Mouse (Mus musculus): Measurements from ENCODE around the gene Ttc28. TPM values are rescaled to one million over a fixed set of nuclear protein-coding genes. Genes with fewer than 3 reads are reported as not detected.

Ttc28 gene
- total RNA-seq, 2 experiments from 2014 or later = 26.7 to 29.3 TPM

GRCm38 (mm10) chr5:111120705-111121420, 241.3 kb downstream of the Ttc28 start:
- intact Hi-C loops (cut with DNase I) = no loop called here
- no peak for DNase-seq

GRCm38 (mm10) chr5:111122332-111123049, 242.9 kb downstream of the Ttc28 start:
- intact Hi-C loops (cut with DNase I) = no loop called here
- no peak for DNase-seq

GRCm38 (mm10) chr5:111123050-111123746, 243.6 kb downstream of the Ttc28 start:
- DNase-seq = no peak
- intact Hi-C loops (cut with DNase I) = no loop called here

GRCm38 (mm10) chr5:111124620-111125200, 245.1 kb downstream of the Ttc28 start:
- no peak for DNase-seq
- intact Hi-C loops (cut with DNase I) = no loop called here

GRCm38 (mm10) chr5:111125746-111126145, 246.1 kb downstream of the Ttc28 start:
- no peak for DNase-seq
- intact Hi-C loops (cut with DNase I) = no loop called here

DNA sequence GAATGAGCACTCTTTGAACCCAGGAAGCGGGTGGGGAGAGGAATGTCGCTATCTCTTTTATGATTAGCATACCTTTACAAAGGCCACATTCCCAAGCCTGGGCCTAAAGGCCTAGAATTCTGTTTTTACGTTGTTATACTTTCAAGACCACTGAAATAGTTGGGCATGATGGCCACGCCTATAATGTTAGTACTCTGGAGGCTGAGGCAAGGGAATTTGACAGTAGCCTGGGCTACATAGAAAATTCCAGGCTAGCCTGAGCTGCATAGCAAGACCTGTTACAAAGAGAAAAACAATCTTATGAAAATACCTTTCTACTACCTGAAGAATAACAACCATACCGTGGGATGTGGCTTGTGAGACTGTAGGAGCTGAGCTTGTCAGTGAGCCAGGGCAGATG, 248.2 kb downstream of the Ttc28 start:
- no peak for DNase-seq
- intact Hi-C loops (cut with DNase I) = no loop called here

DNA sequence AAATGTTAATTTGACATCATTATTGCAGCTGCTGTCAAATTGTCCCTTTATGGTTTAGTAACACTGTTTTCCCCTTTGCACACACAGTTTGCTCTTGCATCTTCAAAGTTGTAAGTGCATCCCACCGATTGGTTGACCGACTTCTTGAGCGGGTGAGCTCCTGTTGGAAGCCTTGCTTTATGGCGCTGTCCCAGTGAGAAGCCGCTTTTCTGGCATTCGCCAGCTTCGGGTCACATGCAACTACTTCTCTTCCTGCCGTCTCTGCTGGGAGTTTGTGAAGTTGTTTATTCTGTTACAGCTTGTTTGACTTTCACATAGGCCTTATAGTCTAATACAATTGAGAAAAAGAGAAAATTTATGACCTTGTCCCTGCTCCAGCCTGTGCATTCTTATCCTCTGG, 250.5 kb downstream of the Ttc28 start:
- intact Hi-C loops (cut with DNase I) = no loop called here
- no peak for DNase-seq

GRCm38 (mm10) chr5:111131561-111131960, 252.0 kb downstream of the Ttc28 start:
- intact Hi-C loops (cut with DNase I) = no loop called here
- DNase-seq = no peak

DNA sequence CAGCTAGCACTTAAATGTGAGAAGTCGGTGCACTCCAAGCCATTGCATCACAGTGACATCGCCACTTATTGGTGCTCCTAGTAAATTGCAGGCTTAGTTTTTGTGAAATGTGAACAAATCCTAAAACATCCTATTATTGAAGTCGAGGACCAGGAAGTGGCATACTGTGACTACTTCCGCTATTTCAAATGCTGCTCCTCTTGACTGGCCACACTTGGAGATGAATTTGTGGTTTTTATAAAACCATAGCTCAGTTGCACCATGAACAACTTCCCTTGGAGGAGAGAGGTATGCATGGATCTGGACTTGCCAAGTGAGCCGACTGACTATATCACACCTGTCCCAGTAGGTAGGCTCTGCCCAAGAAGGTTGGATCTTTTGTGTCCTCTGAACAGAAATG, 253.5 kb downstream of the Ttc28 start:
- no peak for DNase-seq
- intact Hi-C loops (cut with DNase I) = no loop called here

DNA sequence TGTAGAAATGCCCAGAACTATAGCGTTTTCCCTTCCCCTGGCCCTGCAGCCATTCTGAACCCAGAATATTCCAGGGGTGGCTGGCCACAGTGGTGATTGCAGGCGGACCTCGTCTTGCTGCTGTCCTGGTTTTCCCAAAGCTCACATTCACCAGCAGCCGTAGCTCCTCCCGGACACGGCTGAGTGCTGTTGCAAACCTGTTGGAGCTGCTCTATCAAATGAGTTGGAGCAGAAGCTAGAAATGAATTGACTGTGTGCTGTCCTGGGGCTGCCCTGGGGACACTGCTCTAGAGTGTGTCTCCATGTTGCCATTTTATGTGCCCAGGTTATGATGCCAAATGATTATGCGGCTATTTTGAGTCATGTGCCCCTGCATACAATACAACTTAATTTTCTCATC, 254.2 kb downstream of the Ttc28 start:
- DNase-seq = no peak
- intact Hi-C loops (cut with DNase I) = no loop called here

DNA sequence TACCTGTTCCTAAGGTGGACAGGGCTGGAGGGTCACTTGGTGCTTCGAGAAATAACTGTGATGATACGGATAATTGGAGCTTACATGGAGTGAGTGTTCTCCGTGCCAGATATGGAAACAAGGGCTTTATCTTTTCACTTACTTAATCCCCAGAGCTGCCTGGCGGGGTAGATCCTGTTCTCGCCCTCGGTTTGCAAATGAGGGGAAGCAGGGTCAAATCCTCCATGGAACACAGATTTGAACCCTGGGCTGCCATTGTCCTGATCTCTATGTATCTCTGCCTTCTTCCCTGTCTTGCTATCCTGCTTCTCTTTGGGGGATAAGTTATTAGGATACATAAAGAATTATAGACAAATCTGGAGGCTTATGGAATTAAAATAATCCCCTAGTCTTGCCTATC, 257.7 kb downstream of the Ttc28 start:
- intact Hi-C loops (cut with DNase I) = no loop called here
- no peak for DNase-seq

- no peak for DNase-seq
- intact Hi-C loops (cut with DNase I) = no loop called here
These were observed 258.1 kb downstream of the Ttc28 start for GRCm38 (mm10) chr5:111137742-111138141.

- intact Hi-C loops (cut with DNase I) = no loop called here
- DNase-seq = no peak
These were observed 258.7 kb downstream of the Ttc28 start for GRCm38 (mm10) chr5:111138239-111138833.

DNA sequence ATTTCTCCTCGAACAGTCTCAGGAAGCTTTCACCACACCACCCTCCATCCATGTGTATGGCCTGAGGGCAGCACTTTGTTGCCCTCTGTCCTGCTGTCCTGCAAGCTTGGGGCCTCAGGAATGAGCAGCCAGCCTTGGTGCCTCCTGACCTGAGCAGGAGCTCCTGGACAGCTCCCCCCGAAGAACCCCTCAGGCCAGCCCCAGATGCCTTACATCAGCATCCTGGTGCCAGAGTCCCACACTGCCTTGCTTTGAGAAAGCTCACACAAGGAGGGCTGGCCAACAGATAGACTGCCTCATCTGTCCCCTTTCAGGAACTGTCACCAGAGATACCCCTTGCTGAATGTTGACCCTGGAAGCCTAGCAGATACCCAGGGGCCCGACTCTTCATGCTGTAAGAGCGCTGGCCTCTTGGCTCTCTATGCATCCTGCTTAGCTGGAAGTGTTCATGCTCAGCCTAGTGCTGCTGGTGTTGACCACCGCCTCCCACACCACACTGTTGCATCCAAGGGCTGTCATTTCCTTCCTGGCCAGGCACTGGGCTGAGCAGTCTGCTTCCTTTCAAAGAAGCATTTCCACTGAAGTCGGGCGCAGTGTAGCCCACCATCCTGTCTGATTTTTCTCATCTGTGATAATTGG, 259.4 kb downstream of the Ttc28 start:
- intact Hi-C loops (cut with DNase I) = no loop called here
- peak; percentile 68 to 69 for DNase-seq

GRCm38 (mm10) chr5:111139622-111140021, 260.0 kb downstream of the Ttc28 start:
- peak; percentile 37 to 47 for DNase-seq
- intact Hi-C loops (cut with DNase I) = no loop called here

GRCm38 (mm10) chr5:111141139-111141885, 261.7 kb downstream of the Ttc28 start:
- no peak for DNase-seq
- intact Hi-C loops (cut with DNase I) = no loop called here

DNA sequence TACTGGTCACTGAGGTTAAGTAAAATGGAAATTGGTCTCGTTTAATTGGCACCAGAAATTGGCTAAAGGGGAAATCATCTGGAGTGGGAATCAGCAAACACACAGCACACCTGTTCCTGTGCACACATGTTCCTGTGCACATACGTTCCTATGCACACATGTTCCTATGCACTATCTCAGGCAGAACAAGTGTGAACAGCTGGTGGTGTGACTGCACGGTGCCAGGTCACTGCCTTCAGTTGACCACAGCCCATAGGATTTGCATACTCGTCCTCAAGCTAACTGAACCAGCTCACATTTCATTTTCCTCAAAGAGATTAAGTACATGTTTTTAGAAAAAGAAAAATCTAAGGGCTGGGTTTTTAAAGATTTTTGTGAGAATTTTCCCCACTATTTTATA, 263.2 kb downstream of the Ttc28 start:
- intact Hi-C loops (cut with DNase I) = no loop called here
- no peak for DNase-seq

DNA sequence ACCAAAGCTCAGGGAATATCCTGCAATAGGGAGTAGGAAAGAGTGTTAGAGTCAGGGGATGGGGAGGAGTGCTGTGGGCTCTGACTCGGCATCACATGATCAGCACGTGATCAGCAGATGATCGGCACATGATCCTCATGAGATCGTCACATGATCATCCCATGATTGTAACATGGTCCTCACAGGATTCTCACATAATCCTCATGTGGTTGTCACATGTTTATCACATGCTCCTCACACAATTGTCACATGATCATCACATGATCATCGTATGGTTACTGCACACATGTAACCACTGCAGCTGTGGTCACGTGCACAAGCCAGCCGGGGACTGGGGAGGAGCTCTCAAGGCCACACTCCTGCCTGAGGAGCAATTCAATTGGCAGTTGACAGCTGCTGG, 264.8 kb downstream of the Ttc28 start:
- DNase-seq = no peak
- intact Hi-C loops (cut with DNase I) = no loop called here

DNA sequence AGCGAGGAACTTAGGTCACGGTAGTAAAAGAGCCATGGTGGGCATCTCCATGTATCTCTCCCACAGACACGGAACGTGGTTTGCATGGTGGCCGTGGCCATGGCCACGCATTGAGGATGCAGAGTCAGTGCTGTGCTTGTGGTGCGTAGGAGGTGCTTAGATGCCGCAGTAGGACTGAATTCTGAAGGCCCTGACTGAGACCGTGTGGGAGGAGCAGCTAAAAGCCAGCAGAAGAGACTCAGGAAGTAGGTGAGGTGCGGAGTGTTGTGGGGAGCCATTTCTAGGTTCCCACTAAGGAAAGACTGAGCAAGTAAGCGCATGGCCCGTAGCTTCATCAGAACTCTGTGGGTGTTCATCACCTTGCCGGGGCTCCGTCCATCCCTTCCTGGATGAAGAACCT, 271.0 kb downstream of the Ttc28 start:
- intact Hi-C loops (cut with DNase I) = no loop called here
- DNase-seq = no peak

All from heart, postnatal 10 days (tissue).